Mouse (Mus musculus) kidney, postnatal 36 days (tissue): ENCODE data around the gene Abca1.

Source experiments
- DNase-seq, 2 experiments: peaks; one replicate each; pipeline ENCODE4 v3.0.0; 2021 to 2022; ENCODE audit warnings: mixed read lengths in 2 of 2

The Abca1 gene

GRCm38 (mm10) chr4:53148817-53149216, 10.9 kb downstream of the Abca1 start:
- DNase-seq = no peak

GRCm38 (mm10) chr4:53147454-53147853, 12.2 kb downstream of the Abca1 start:
- no peak for DNase-seq

- DNase-seq = no peak
Observed at GRCm38 (mm10) chr4:53147046-53147445, 12.6 kb downstream of the Abca1 start.

- no peak for DNase-seq
Observed at GRCm38 (mm10) chr4:53146227-53146949, 13.3 kb downstream of the Abca1 start.

DNA sequence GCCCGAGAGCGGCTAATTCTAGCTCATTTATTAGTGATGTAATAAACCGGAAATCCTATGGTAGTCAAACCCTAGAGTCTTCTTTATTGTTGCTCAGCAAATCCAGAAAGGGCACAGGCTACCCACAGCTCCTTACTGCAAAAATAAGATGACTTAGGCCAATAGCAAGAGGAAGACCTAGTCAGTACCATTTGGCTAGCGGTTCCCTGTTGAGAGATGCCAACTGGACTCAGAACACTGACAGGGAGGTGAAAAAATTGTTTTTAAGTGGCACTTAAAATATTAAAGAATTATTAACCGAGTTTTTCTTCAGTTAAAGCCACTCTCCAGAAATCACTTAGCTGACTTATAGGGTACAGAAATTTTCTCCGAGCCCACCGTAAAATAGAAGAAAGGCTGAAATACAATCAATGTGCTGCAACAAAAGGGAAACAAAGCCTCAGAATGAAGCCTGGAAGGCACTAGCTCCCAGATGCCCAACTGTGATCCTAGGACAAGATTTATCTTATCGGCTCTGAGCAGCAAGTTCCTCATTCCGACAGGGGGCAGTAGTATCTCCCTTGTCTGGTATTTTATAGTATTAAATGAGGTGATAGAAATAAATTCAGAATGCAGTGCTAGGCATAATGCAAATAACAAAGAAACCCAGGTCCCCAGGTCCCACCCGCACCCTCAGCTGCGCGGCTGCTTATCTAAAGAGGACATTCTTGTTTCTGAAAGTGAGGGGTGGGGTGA, 14.1 kb downstream of the Abca1 start:
- no peak for DNase-seq

DNA sequence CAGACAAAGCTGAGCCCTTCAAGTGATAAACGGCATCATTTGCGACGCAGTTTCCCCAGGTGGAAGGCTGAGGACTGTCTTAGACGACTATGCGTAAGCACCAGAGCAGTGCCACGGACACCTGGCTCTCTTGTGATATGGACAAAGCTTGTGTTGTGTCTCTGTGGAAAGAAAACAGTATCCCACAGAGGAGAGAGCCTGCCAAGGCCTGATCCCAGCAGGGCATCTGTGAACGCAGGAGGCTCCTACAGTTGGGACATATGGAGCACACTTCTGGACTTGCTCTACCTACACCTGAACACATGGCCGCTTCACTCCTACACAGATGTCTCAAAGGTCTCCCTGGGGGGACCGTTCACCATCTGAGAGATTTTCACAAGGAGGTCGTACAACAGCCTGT, 15.1 kb downstream of the Abca1 start:
- DNase-seq = no peak

DNA sequence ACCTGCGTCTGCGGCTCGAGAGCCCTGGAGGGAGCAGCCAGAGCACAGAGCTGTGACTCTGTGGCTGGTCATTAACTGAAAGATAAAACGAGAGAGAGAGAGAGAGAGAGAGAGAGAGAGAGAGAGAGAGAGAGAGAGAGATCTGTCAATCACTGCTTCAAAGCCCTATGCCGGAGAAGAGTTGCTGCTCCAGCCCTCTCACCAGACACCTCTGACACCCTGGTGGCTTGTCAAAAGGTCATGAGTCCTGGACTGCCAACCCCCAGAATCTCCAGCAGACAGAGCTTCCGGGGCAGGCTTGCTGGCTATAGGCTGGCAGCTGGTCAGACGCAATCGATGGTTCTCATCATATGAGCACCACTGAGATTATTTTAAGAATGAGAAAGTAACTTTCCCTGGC, 15.7 kb downstream of the Abca1 start:
- DNase-seq = no peak

DNA sequence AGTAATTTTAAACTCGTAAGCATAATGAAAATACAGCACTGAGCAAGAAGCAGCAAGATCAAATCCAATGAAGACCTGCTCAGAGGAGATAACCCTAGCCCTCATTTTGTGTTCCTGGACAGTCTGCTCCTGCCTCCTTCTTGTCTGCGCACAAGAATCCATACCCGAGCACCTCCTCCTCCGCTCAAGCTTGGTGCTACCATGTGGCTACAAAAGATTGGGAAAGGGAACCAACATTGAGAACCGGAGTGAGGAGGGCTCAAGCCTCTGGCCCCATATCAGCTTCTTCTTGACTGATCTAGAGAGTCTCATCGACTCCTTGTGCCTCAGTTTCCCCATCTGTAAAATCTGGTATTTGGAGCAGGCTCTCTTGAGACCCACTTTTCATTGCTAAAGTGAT, 19.0 kb downstream of the Abca1 start:
- no peak for DNase-seq

GRCm38 (mm10) chr4:53139495-53139894, 20.2 kb downstream of the Abca1 start:
- peak in 1 of 2 experiments; percentile 33 for DNase-seq

- no peak for DNase-seq
Observed at GRCm38 (mm10) chr4:53138974-53139373, 20.7 kb downstream of the Abca1 start.

- DNase-seq = no peak
Observed at GRCm38 (mm10) chr4:53137087-53137486, 22.6 kb downstream of the Abca1 start.

- DNase-seq = peak in 1 of 2 experiments; percentile 17
Observed at GRCm38 (mm10) chr4:53134816-53135215, 24.9 kb downstream of the Abca1 start.

GRCm38 (mm10) chr4:53133995-53134394, 25.7 kb downstream of the Abca1 start:
- DNase-seq = no peak

- no peak for DNase-seq
Observed at GRCm38 (mm10) chr4:53131538-53131937, 28.2 kb downstream of the Abca1 start.

DNA sequence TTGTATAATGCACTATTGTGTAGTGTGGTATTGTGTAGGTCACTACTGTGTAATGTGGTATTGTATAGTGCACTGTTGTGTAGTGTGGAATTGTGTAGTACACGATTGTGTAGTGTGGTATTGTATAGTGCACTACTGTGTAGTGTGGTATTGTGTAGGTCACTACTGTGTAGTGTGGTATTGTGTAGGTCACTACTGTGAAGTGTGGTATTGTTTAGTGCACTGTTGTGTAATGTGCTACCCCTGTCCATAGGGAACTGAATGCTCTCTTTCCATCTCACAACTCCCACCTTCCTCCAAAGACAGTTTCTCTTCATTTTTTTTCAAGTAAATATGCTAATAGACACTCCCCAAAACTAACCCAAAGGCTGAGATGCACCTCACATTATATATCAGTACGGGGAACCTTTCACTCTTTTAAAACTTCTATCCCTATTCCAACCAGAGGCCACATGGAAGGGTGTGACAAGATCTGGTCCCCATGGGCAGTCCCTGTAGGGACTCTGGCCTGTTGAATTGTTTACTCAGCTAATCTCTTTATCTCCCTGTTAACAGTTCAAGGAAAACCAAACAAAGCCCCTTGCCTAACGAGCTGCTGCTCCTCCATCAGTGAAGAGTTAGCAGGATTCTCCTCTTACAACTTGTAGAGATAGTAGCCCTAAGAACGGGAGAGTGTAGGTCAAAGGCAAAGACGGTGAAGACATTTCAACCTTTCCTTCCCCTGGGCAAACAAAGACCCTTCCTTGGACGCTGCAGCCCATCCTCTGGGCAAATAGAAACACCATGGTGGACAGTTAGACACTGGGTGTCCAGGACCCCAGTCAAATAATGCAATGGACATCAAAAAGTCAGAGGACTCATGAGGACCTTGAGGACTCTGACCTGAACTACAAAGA, 28.8 kb downstream of the Abca1 start:
- no peak for DNase-seq

DNA sequence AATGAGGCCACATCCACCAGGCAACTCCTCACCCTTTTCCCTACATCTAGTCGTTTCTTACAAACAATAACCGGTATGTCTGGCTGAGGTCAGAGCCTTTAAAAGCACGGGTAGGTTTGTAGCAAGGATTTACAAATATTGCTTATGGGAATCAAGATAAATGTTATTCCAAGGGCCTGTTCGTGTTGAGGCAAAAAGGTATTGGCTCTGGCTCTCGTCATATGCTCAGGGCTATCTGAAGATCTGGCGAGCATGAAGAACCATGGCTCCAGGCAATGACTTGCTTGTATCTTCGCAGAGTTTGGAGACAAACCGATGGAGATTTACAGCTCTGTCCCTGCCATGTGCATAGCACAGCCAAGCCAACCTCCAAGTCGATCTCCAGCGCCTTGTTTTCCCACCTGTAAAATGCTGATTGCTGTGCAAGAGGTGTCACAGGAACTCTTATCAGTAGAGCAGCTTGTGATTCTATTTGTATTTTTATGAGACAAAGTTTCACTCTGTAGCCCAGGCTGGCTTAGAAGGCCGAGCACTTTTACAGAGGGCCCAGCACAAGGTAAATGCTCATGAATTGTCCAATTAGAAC, 29.9 kb downstream of the Abca1 start:
- DNase-seq = no peak

GRCm38 (mm10) chr4:53127266-53127665, 32.4 kb downstream of the Abca1 start:
- no peak for DNase-seq

DNA sequence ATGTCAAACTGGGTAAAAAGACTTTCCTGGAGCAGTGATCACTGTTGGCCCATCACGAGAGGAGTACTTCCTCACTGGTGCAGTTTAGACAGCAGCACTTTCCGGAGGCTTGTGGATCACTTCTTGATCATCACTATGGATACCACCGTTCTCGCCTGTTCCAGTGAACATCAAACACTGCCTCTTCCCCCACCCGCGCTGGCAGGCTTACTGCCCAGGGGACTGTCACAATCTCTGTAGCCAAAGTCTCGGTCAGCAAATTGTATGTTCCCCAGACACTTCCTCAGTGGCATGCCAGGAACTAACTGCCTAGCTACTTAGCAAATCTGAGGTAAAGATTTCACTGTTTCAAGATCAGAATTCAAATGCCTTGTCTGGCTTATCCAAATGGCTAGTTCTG, 32.9 kb downstream of the Abca1 start:
- no peak for DNase-seq

GRCm38 (mm10) chr4:53124837-53125490, 34.7 kb downstream of the Abca1 start:
- DNase-seq = no peak

DNA sequence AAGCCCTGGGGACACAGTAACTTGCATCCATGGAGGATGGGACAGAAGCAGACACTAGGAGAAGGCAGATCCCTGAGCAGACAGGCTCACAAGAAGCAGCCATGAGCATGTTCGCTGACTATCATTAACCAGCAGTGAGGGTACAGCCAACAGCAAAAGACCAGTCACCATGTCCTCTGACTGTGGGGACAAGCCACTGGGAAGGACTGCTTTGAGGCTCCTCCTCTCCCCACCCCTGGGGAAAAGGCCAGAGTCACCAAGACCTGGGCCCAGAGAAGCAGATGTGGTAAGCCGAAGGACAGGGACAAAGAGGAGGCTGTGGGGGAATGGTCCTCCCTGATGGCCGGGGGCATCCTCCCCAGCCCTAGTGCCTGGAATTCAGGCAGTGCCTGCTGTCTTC, 37.4 kb downstream of the Abca1 start:
- DNase-seq = no peak

DNA sequence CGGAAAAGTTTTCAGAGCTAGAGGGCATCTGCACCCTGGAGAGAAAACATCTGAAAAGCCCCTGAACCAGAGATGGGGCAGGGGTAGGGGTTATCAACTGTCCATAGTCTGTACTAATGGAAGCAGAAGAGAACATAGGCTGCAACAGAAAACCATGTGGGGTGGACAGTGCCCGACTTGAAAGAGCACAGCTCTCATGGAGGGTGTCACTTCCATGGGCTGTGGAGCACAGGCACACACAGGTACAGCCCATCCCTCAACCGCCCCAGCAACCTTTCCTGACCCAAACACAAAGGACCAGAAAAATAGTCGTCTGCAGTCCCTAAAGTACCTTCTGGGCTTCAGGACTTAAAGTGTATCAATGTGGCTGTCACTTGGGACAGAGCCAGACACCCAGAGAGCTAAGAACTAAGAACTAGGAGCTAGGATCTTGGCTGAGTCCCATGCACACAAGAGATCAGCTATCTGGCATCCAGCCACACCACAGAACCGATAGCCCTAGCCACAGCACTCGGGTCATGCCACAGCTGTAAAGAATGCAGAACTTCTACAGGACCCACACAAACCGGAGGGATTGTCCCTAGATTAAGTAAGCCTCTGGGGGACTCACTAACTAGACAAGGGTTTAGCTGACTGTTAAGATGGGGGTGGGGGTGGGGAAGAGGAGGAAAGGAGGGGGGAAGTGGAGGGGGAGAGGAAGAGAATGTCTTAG, 38.0 kb downstream of the Abca1 start:
- peak; percentile 38 to 60 for DNase-seq

- no peak for DNase-seq
Observed at GRCm38 (mm10) chr4:53121084-53121483, 38.6 kb downstream of the Abca1 start.
